Mouse (Mus musculus) erythroblast, embryonic 14.5 days (primary cell): ENCODE results near the gene Stpg3.

ENCODE experiments used
- GATA1 ChIP-seq: IDR thresholded peaks from 2 replicates; pipeline ENCODE4 v1.6.1; 2012; ENCODE audit warnings: low read length, inconsistent platforms, mixed read lengths
- TAL1 ChIP-seq: IDR thresholded peaks from 3 replicates; pipeline ENCODE4 v1.6.1; 2012; ENCODE audit warnings: low read length, inconsistent platforms, mixed read lengths

DNA sequence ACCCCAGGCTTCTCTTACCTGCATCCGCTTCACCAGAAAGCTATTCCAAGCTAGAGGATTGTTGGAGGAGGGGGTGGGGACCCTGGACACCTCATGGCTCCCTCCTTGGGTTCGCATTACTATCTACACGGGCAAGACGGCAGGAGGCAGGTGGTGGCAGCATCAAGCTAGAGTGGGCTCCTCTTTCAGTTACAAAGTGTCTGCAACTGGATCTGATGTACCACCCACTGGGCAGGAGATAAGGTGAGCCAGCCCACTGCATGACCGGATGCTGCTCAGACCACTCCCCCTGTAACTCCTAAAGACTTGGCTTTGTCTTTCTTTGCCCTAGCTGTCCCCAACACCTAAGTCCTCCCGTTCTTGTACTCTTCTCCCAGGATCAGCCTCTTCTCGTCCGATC, 22.2 kb upstream of the Stpg3 start, which contains the start of gene Rnf224:
- TF ChIP-seq GATA1 (no peak), TAL1 (no peak)
